Mouse (Mus musculus): ENCODE data around the gene Dlgap1.

- TF ChIP-seq POLR2A (IDR thresholded peaks at IDR 0.05; ENCODE audit: low read depth, low read length) = no peak
- TF ChIP-seq CTCF (IDR thresholded peaks at IDR 0.05; ENCODE audit: extremely low read depth, insufficient read depth, insufficient read length, insufficient replicate concordance) = no peak
Observed at GRCm38 (mm10) chr17:70432834-70433233, 464.0 kb downstream of the Dlgap1 start.

Data from spleen, adult 2 months (tissue).